Mouse (Mus musculus): ENCODE results near the gene Vill. TPM values are rescaled to one million over a fixed set of nuclear protein-coding genes. Genes with fewer than 3 reads are reported as not detected.
A peak's percentile ranks its signal among the peaks of the same experiment; 100 is the strongest.

Vill gene
- polyA plus RNA-seq (2015; fragmentation: Nextera tagmentation; extraction: Ambion mirVana) = 1.5 and 2.8 TPM in 2 replicates

- peaks cover 7% of the 10 kb centered on the region for H3K4me1 ChIP-seq (replicated peaks; ENCODE audit: control insufficient read depth, insufficient read depth, low read length)
- no peak within 1 kb of the TSS for H3K27ac ChIP-seq (ENCODE audit: low read length)
- WGBS = 20% methylated on average over 22 of the region's 22 CpGs
- H3K36me3 ChIP-seq (ENCODE audit: control insufficient read depth, insufficient read depth) = no peaks in the 10 kb centered on the region
- no peaks in the 10 kb centered on the region for H3K9me3 ChIP-seq (ENCODE audit: control insufficient read depth, low read length)
- H3K9ac ChIP-seq (replicated peaks; ENCODE audit: low read depth, low read length) = no peak within 1 kb of the TSS
- H3K27me3 ChIP-seq (replicated peaks; ENCODE audit: control insufficient read depth, insufficient read depth, low read length) = no peaks in the 10 kb centered on the region
- H3K4me2 ChIP-seq (ENCODE audit: low read length) = peak within 1 kb of the TSS; percentile 37
- peak; percentile 40; the same call in 1 of the 2 replicates for ATAC-seq
- H3K4me3 ChIP-seq (replicated peaks; ENCODE audit: low read length) = peak within 1 kb of the TSS; percentile 11; the same call in 1 of the 2 replicates
Observed at GRCm38 (mm10) chr9:119052154-119052944, at the start of gene Vill. Gene Vill (plus strand): TSS chr9:119052778.

- no peak overlapping the region for H3K4me3 ChIP-seq (replicated peaks; ENCODE audit: low read length)
- H3K36me3 ChIP-seq (ENCODE audit: control insufficient read depth, insufficient read depth) = no peaks in the 10 kb centered on the region
- no peak overlapping the region for H3K4me2 ChIP-seq (ENCODE audit: low read length)
- no peaks in the 10 kb centered on the region for H3K27me3 ChIP-seq (replicated peaks; ENCODE audit: control insufficient read depth, insufficient read depth, low read length)
- 92% methylated on average over 23 of the region's 23 CpGs for WGBS
- ATAC-seq = no peak
- no peaks in the 10 kb centered on the region for H3K9me3 ChIP-seq (ENCODE audit: control insufficient read depth, low read length)
- 0 out of 2 replicates have a peak, but pooled peaks cover 3% of the 10 kb centered on the region for H3K4me1 ChIP-seq (replicated peaks; ENCODE audit: control insufficient read depth, insufficient read depth, low read length)
- no peak overlapping the region for H3K27ac ChIP-seq (ENCODE audit: low read length)
- no peak overlapping the region for H3K9ac ChIP-seq (replicated peaks; ENCODE audit: low read depth, low read length)
Observed at GRCm38 (mm10) chr9:119003990-119004702, 48.4 kb upstream of the Vill start.

- WGBS = 93% methylated on average over 16 of the region's 16 CpGs
- Histone ChIP-seq H3K27me3 (replicated peaks; ENCODE audit: control insufficient read depth, insufficient read depth, low read length) (no peaks in the 10 kb centered on the region), H3K9me3 (ENCODE audit: control insufficient read depth, low read length) (no peaks in the 10 kb centered on the region), H3K36me3 (ENCODE audit: control insufficient read depth, insufficient read depth) (no peaks in the 10 kb centered on the region), H3K4me2 (ENCODE audit: low read length) (no peak overlapping the region), H3K9ac (replicated peaks; ENCODE audit: low read depth, low read length) (no peak overlapping the region), H3K4me1 (replicated peaks; ENCODE audit: control insufficient read depth, insufficient read depth, low read length) (0 out of 2 replicates have a peak, but pooled peaks cover 3% of the 10 kb centered on the region), H3K27ac (ENCODE audit: low read length) (no peak overlapping the region), H3K4me3 (replicated peaks; ENCODE audit: low read length) (no peak overlapping the region)
- no peak for ATAC-seq
Observed at GRCm38 (mm10) chr9:119004703-119005076, 47.9 kb upstream of the Vill start.

GRCm38 (mm10) chr9:119005303-119006029 lies 47.1 kb upstream of the Vill start:
- H3K9ac ChIP-seq (replicated peaks; ENCODE audit: low read depth, low read length) = no peak overlapping the region
- H3K4me1 ChIP-seq (replicated peaks; ENCODE audit: control insufficient read depth, insufficient read depth, low read length) = 0 out of 2 replicates have a peak, but pooled peaks cover 3% of the 10 kb centered on the region
- H3K36me3 ChIP-seq (ENCODE audit: control insufficient read depth, insufficient read depth) = no peaks in the 10 kb centered on the region
- H3K27me3 ChIP-seq (replicated peaks; ENCODE audit: control insufficient read depth, insufficient read depth, low read length) = no peaks in the 10 kb centered on the region
- H3K4me2 ChIP-seq (ENCODE audit: low read length) = no peak overlapping the region
- ATAC-seq = 0 out of 2 replicates have a peak, but pooled peaks have one; percentile 17
- 47% methylated on average over 15 of the region's 15 CpGs for WGBS
- H3K4me3 ChIP-seq (replicated peaks; ENCODE audit: low read length) = no peak overlapping the region
- H3K9me3 ChIP-seq (ENCODE audit: control insufficient read depth, low read length) = no peaks in the 10 kb centered on the region
- H3K27ac ChIP-seq (ENCODE audit: low read length) = no peak overlapping the region

- no peak overlapping the region for H3K27ac ChIP-seq (ENCODE audit: low read length)
- no peak overlapping the region for H3K9ac ChIP-seq (replicated peaks; ENCODE audit: low read depth, low read length)
- no peak for ATAC-seq
- 0 out of 2 replicates have a peak, but pooled peaks cover 3% of the 10 kb centered on the region for H3K4me1 ChIP-seq (replicated peaks; ENCODE audit: control insufficient read depth, insufficient read depth, low read length)
- 88% methylated on average over 10 of the region's 10 CpGs for WGBS
- H3K4me3 ChIP-seq (replicated peaks; ENCODE audit: low read length) = no peak overlapping the region
- no peaks in the 10 kb centered on the region for H3K27me3 ChIP-seq (replicated peaks; ENCODE audit: control insufficient read depth, insufficient read depth, low read length)
- no peaks in the 10 kb centered on the region for H3K36me3 ChIP-seq (ENCODE audit: control insufficient read depth, insufficient read depth)
- no peaks in the 10 kb centered on the region for H3K9me3 ChIP-seq (ENCODE audit: control insufficient read depth, low read length)
- no peak overlapping the region for H3K4me2 ChIP-seq (ENCODE audit: low read length)
Observed at GRCm38 (mm10) chr9:119007266-119007665, 45.3 kb upstream of the Vill start.

- no peaks in the 10 kb centered on the region for H3K9me3 ChIP-seq (ENCODE audit: control insufficient read depth, low read length)
- WGBS = 75% methylated on average over 7 of the region's 7 CpGs
Observed at GRCm38 (mm10) chr9:119008871-119009270, 43.7 kb upstream of the Vill start.

GRCm38 (mm10) chr9:119010156-119010710 lies 42.3 kb upstream of the Vill start:
- H3K36me3 ChIP-seq (ENCODE audit: control insufficient read depth, insufficient read depth) = no peaks in the 10 kb centered on the region
- H3K27me3 ChIP-seq (replicated peaks; ENCODE audit: control insufficient read depth, insufficient read depth, low read length) = no peaks in the 10 kb centered on the region
- no peaks in the 10 kb centered on the region for H3K4me1 ChIP-seq (replicated peaks; ENCODE audit: control insufficient read depth, insufficient read depth, low read length)
- WGBS = 90% methylated on average over 13 of the region's 13 CpGs
- H3K9me3 ChIP-seq (ENCODE audit: control insufficient read depth, low read length) = no peaks in the 10 kb centered on the region
- H3K27ac ChIP-seq (ENCODE audit: low read length) = no peak overlapping the region
- H3K4me2 ChIP-seq (ENCODE audit: low read length) = no peak overlapping the region
- H3K4me3 ChIP-seq (replicated peaks; ENCODE audit: low read length) = no peak overlapping the region
- ATAC-seq = no peak
- no peak overlapping the region for H3K9ac ChIP-seq (replicated peaks; ENCODE audit: low read depth, low read length)

More at GRCm38 (mm10) chr9:119008871-119009270, 43.7 kb upstream of the Vill start:
- 0 out of 2 replicates have a peak, but pooled peaks cover 3% of the 10 kb centered on the region for H3K4me1 ChIP-seq (replicated peaks; ENCODE audit: control insufficient read depth, insufficient read depth, low read length)
- no peak overlapping the region for H3K4me3 ChIP-seq (replicated peaks; ENCODE audit: low read length)
- no peak overlapping the region for H3K9ac ChIP-seq (replicated peaks; ENCODE audit: low read depth, low read length)
- no peak overlapping the region for H3K4me2 ChIP-seq (ENCODE audit: low read length)
- H3K27ac ChIP-seq (ENCODE audit: low read length) = no peak overlapping the region
- ATAC-seq = no peak
- no peaks in the 10 kb centered on the region for H3K27me3 ChIP-seq (replicated peaks; ENCODE audit: control insufficient read depth, insufficient read depth, low read length)
- H3K36me3 ChIP-seq (ENCODE audit: control insufficient read depth, insufficient read depth) = no peaks in the 10 kb centered on the region

GRCm38 (mm10) chr9:119016785-119017507 lies 35.6 kb upstream of the Vill start:
- H3K9ac ChIP-seq (replicated peaks; ENCODE audit: low read depth, low read length) = no peak overlapping the region
- WGBS = 79% methylated on average over 7 of the region's 7 CpGs
- no peaks in the 10 kb centered on the region for H3K27me3 ChIP-seq (replicated peaks; ENCODE audit: control insufficient read depth, insufficient read depth, low read length)
- H3K36me3 ChIP-seq (ENCODE audit: control insufficient read depth, insufficient read depth) = no peaks in the 10 kb centered on the region
- no peak overlapping the region for H3K4me3 ChIP-seq (replicated peaks; ENCODE audit: low read length)
- H3K4me2 ChIP-seq (ENCODE audit: low read length) = no peak overlapping the region
- H3K9me3 ChIP-seq (ENCODE audit: control insufficient read depth, low read length) = no peaks in the 10 kb centered on the region
- no peak for ATAC-seq
- H3K4me1 ChIP-seq (replicated peaks; ENCODE audit: control insufficient read depth, insufficient read depth, low read length) = no peaks in the 10 kb centered on the region
- H3K27ac ChIP-seq (ENCODE audit: low read length) = no peak overlapping the region
